Mouse (Mus musculus) forebrain, embryonic 10.5 days (tissue): ENCODE data around the gene Ephb4. TPM values are rescaled to one million over a fixed set of nuclear protein-coding genes. Genes with fewer than 3 reads are reported as not detected.
A peak's percentile ranks its signal among the peaks of the same experiment; 100 is the strongest.

ENCODE experiments used
- DNase-seq: peaks from one replicate; pipeline ENCODE4 v3.0.0-alpha.2; 2017; ENCODE audit warnings: low spot score; ENCODE audit errors: extremely low spot score
- H3K27ac ChIP-seq: fragments of 300-500 bp; sonication (generic); 2 replicates; pipeline ENCODE4 v1.5.1; 2016; ENCODE audit warnings: mild to moderate bottlenecking
- H3K27me3 ChIP-seq: fragments of 300-500 bp; sonication (generic); 2 replicates; pipeline ENCODE4 v1.6.1; 2016; ENCODE audit warnings: mild to moderate bottlenecking; ENCODE audit not compliant: poor library complexity, severe bottlenecking
- H3K36me3 ChIP-seq: fragments of 300-500 bp; sonication (generic); replicated peaks from 2 replicates; pipeline ENCODE4 v1.6.1; 2016; ENCODE audit warnings: mild to moderate bottlenecking, moderate library complexity
- H3K4me1 ChIP-seq: fragments of 300-500 bp; sonication (generic); 2 replicates; pipeline ENCODE4 v1.6.1; 2016
- H3K4me3 ChIP-seq: fragments of 300-500 bp; sonication (generic); 2 replicates; pipeline ENCODE4 v1.5.1; 2016; ENCODE audit warnings: mild to moderate bottlenecking, moderate library complexity
- H3K9me3 ChIP-seq: fragments of 300-500 bp; sonication (generic); 2 replicates; pipeline ENCODE4 v1.6.1; 2016; ENCODE audit warnings: mild to moderate bottlenecking, moderate library complexity
- WGBS: fragments of 180-500 bp; shearing (Covaris S2); methylation state at CpG from one replicate; pipeline ENCODE4 v1.1.7; 2016; 5-methylcytosine and 5-hydroxymethylcytosine counted together
- polyA plus RNA-seq: library from polyadenylated mRNA; unstranded; fragments of >200 nt; fragmentation: Nextera tagmentation; extraction: Ambion mirVana; gene quantifications from 2 replicates; pipeline ENCODE4 v1.2.1, GENCODE M21; 2016

The Ephb4 gene
- polyA plus RNA-seq, 1 experiment from 2014 or later = 31.9 TPM

DNA sequence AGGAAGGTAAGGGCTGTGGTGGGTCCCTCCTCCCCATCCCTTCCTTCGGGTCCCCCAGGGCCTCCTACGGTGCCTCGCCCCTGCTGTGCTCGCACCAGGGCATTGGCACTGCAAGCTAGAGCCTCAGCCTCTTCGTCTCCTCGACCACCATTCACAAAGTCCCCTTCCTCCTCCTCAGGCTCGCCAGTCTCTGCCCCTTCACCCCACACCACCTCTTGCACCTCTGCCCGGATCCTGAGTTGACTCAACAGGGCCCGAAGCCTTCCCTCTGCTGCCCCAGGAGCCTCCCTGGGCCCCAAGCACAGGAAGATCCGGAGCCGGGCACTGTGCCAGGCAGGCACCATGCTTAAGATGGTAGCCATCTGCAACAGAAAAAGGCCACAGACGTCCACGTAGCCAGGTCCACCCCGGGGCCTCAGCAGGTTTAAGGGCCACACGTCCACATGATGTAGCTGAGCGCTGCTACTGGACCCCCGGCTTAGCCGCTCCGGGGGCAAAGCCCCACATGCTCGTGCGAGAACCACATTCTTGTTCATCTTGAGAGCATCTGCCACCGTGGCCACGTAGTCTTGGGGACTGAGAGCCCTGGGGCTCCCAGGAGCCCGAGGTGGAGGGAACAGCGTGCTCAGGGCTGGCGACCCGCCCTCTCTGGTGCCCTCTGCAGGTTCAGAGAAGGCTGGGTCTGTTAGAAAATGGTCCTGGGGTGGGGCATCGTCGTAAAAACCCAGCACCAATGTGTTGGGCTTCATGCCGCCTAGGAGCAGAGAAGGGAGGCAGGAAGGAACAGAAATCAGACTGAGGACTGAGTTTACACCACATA, 34.6 kb upstream of the Ephb4 start:
- Histone ChIP-seq H3K27ac (peak overlapping the region; percentile 96), H3K9me3 (no peaks in the 10 kb centered on the region)
- 38% methylated on average over 30 of the region's 30 CpGs for WGBS

DNA sequence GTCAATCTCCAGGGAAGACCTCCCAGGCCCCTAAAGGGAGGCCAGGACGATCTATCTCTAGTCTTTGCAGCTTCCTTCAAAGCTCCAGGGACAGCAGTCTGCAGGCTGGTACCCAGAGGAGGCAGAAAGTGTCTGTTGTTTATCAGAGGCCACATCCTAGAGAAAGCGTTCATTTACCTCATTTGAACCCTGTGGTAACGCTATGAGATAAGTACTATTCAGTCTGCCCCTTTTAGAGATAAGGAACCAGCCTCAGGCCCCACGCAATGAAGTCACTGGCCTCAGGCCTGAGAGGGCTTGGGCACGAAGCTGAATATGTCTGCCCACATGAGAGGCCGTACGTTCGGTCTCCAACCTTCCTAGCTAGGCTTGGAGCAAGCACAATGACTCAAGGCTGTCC, 32.5 kb upstream of the Ephb4 start:
- 0 out of 2 replicates have a peak, but pooled peaks cover 6% of the 10 kb centered on the region for H3K27me3 ChIP-seq
- H3K27ac ChIP-seq = no peak overlapping the region
- H3K36me3 ChIP-seq = peaks cover 55% of the 10 kb centered on the region
- H3K4me1 ChIP-seq = peaks cover 34% of the 10 kb centered on the region
- H3K4me3 ChIP-seq = no peak overlapping the region
- DNase-seq = no peak
- no peaks in the 10 kb centered on the region for H3K9me3 ChIP-seq
- WGBS = 93% methylated on average over 8 of the region's 8 CpGs

More for the DNA sequence above, 34.6 kb upstream of the Ephb4 start:
- H3K36me3 ChIP-seq = peaks cover 56% of the 10 kb centered on the region
- H3K4me3 ChIP-seq = peak overlapping the region; percentile 74
- DNase-seq = peak; percentile 49
- H3K4me1 ChIP-seq = peaks cover 44% of the 10 kb centered on the region
- 0 out of 2 replicates have a peak, but pooled peaks cover 6% of the 10 kb centered on the region for H3K27me3 ChIP-seq

DNA sequence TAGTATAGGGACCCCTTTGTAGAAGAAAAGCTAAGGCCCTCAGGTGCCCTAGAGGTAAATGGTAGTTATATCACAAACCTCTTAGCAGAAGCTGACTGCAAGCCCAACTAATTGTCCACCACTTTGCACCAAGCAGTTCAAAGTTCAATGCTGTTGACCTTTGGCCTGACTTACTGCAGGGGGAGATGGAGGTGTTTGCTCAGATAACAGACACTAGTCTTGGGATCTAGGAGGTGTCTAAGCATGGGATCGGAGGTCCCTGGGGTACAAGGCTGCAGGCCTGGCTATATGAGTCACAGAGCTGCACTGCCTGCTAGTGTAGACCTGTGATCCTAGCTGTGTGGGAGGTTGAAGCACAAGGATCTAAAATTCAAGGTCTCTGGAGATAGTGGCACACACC, 31.3 kb upstream of the Ephb4 start:
- Histone ChIP-seq H3K4me1 (peaks cover 22% of the 10 kb centered on the region), H3K27me3 (0 out of 2 replicates have a peak, but pooled peaks cover 6% of the 10 kb centered on the region), H3K27ac (no peak overlapping the region), H3K9me3 (no peaks in the 10 kb centered on the region), H3K36me3 (peaks cover 61% of the 10 kb centered on the region), H3K4me3 (no peak overlapping the region)
- no peak for DNase-seq
- WGBS = 82% methylated on average over 1 of the region's 1 CpGs

DNA sequence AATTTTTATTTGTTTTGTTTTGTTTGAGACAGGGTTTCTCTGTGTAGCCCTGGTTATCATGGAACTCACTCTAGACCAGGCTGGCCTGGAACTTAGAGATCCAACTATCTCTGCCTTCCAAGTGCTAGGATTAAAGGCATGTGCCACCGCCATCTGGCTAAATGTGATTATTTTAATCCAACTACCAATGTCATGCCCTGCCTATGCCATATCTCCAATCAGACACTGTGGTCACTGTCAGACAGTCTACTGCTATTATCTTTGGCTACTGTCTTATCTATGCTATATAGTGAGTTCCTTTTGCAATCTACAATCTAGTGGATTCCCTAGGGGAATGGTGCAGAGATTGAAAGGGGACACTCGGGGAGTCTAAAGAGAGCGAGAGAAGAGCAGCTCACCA, 28.9 kb upstream of the Ephb4 start:
- Histone ChIP-seq H3K36me3 (peaks cover 79% of the 10 kb centered on the region), H3K9me3 (no peaks in the 10 kb centered on the region), H3K4me1 (no peaks in the 10 kb centered on the region), H3K27ac (no peak overlapping the region), H3K27me3 (no peaks in the 10 kb centered on the region), H3K4me3 (no peak overlapping the region)
- DNase-seq = no peak
- 97% methylated on average over 3 of the region's 3 CpGs for WGBS

DNA sequence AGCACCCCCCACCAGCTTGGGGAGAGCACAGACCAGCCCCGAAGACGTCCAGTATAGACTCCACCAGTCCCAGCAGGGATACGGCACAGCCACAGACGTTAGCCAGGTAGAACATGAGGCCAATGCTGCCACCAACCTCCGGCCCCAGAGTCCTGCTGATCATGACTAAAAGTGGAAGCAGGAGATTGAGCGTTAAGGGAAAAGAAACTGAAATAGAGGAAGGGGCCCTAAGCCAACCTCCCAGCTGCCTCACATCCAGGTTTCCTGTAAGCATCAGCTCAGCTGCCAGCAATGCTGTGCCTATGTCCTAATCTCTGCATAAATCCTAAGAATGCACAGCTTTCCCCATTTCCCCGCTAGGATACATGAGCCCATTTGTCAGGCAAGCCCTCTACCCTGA, 19.0 kb upstream of the Ephb4 start:
- no peak overlapping the region for H3K27ac ChIP-seq
- no peak for DNase-seq
- no peaks in the 10 kb centered on the region for H3K27me3 ChIP-seq
- H3K9me3 ChIP-seq = no peaks in the 10 kb centered on the region
- H3K36me3 ChIP-seq = peaks cover 14% of the 10 kb centered on the region
- H3K4me3 ChIP-seq = no peak overlapping the region
- WGBS = 92% methylated on average over 7 of the region's 7 CpGs
- H3K4me1 ChIP-seq = peaks cover 27% of the 10 kb centered on the region

DNA sequence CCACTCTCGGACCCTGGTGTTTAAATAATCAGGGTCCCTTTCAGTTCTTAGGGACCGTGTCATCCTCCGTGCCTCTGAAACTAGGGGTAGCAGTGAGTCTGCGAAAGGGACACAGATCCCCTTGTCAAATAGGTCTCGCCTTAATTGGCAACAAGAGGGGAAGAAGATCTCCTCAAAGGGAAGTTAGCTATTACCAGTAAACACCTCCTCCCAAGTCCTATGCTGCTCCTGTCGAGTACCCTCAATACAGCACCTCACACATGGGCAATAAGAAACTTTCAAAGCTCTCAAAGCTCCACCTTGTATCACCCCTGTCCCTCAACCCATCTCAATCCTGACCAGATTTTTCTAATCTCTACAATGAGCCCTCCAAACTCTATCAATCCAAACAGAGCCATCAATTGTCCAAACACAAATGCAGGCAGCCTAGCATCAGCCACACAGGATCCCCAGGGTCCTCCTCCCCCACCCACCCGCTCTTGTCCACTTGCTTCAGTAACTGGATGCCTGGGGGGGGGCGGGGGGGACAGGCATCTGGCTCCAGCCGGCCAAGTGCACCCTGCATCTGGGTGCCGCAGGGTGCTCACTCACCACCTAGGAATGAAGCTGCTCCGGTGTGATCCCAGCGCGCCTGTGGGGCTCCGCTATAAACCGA, 16.9 kb upstream of the Ephb4 start:
- H3K4me1 ChIP-seq = peaks cover 41% of the 10 kb centered on the region
- H3K4me3 ChIP-seq = peak overlapping the region; percentile 79
- H3K9me3 ChIP-seq = no peaks in the 10 kb centered on the region
- peak overlapping the region; percentile 87 for H3K27ac ChIP-seq
- 20% methylated on average over 15 of the region's 15 CpGs for WGBS
- DNase-seq = no peak
- no peaks in the 10 kb centered on the region for H3K27me3 ChIP-seq
- H3K36me3 ChIP-seq = peaks cover under 1% of the 10 kb centered on the region; the same call in 1 of the 2 replicates

DNA sequence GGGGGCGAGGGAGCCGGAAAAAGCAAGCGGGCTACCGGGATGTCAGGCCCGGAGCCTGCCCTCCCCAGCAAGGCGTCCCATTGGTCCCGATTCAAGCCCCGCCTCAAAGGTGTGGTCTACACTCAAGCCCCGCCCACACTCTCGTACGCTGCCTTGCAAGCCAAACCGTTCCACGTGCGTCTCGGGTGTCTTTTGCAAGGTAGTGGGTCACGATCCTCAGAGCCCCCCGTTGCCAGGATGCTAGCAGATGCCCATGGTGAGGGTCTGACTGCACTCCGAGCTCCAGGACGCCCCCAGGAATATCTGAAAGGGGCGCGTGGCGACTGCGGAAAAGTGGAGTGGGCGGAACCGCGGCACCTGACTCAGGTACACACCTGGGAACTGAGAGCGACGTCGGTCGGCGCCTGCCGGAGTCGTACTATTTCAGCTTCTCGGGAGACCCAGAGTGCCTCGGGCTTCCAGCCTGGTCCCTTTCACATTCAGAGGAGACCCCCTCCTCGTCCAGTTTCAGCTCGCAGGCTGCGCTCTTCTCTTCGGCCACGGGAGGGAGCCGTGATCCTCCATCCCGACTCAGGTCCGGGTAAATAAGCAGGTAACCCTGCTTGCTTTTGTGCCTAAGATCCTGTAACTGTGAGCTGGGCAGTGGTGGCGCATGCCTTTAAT, 16.3 kb upstream of the Ephb4 start, which contains the start of gene Slc12a9:
Gene Slc12a9, minus strand, starts transcription at position 86 of the 663 bp plus-strand sequence.
- Histone ChIP-seq H3K27me3 (no peaks in the 10 kb centered on the region), H3K36me3 (no peaks in the 10 kb centered on the region), H3K4me3 (peak within 1 kb of the TSS; percentile 79), H3K27ac (peak within 1 kb of the TSS; percentile 87), H3K9me3 (no peaks in the 10 kb centered on the region), H3K4me1 (peaks cover 47% of the 10 kb centered on the region)
- under 1% methylated on average over 44 of the region's 44 CpGs for WGBS
- DNase-seq = peak; percentile 90

DNA sequence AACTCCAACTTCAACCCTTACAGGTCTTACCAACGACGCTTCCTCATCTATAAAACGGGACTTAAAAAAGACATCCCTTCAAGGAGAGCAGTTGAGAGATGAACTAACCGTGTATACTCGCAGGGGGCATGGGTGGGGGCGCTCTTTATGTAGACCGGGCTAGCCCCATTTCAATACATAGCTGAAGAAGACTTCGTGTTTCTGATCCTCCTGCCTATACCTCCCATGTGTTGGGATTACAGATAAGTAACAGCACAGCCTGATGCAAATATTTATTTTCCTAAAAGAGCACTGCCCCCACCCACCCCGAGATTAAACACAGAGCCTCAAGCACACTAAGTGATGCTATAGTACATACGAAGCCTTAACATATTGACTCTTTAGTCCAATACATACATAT, 15.6 kb upstream of the Ephb4 start:
- DNase-seq = no peak
- no peak overlapping the region for H3K27ac ChIP-seq
- no peaks in the 10 kb centered on the region for H3K9me3 ChIP-seq
- H3K27me3 ChIP-seq = no peaks in the 10 kb centered on the region
- no peaks in the 10 kb centered on the region for H3K36me3 ChIP-seq
- peaks cover 53% of the 10 kb centered on the region for H3K4me1 ChIP-seq
- 67% methylated on average over 10 of the region's 10 CpGs for WGBS
- H3K4me3 ChIP-seq = peak overlapping the region; percentile 79

DNA sequence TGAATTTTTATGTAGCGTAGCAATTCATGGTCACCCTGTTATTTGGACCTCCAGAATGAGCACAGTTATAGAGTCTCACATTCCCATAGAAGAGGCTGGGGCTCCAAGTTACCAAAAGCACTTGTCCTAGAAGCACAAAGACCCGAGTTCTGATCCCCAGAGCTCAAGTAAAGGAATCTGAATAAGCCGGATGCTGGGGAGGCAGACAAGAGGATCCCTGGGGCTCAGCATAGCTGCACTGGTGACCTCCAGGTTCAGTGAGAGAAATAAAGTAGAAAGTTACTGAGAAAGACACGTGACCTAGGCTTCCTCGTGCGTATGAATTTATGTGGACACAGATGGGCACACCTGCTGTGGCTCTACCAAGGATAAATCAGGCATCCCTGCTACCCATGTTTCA, 14.8 kb upstream of the Ephb4 start:
- no peaks in the 10 kb centered on the region for H3K9me3 ChIP-seq
- WGBS = 77% methylated on average over 6 of the region's 6 CpGs
- peaks cover 61% of the 10 kb centered on the region for H3K4me1 ChIP-seq
- H3K36me3 ChIP-seq = no peaks in the 10 kb centered on the region
- no peak overlapping the region for H3K27ac ChIP-seq
- H3K4me3 ChIP-seq = no peak overlapping the region
- DNase-seq = no peak
- H3K27me3 ChIP-seq = no peaks in the 10 kb centered on the region

DNA sequence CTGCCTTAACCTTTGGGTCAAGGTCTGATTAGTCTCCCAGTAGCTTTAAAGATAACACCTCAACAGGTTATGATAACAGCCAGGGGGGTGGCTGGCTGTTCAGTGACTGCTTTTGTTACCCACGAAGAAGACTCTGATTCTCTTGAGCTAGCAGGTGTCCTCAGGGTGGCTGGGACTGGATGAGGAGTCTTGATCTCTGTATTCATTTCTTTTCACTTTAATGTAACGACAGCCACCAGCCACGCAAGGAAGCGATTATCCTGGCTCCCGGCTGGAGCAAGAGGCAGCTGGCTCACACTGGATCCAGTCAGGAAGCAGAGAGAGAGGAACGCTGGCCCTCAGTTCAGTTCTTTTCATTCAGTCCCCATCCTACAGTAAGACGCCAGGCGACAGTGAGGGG, 12.7 kb upstream of the Ephb4 start:
- 0 out of 2 replicates have a peak overlapping the region, but pooled peaks have one; percentile 86 for H3K27ac ChIP-seq
- peaks cover 63% of the 10 kb centered on the region for H3K4me1 ChIP-seq
- H3K4me3 ChIP-seq = no peak overlapping the region
- no peaks in the 10 kb centered on the region for H3K9me3 ChIP-seq
- DNase-seq = no peak
- 66% methylated on average over 8 of the region's 8 CpGs for WGBS
- H3K36me3 ChIP-seq = no peaks in the 10 kb centered on the region
- H3K27me3 ChIP-seq = no peaks in the 10 kb centered on the region

DNA sequence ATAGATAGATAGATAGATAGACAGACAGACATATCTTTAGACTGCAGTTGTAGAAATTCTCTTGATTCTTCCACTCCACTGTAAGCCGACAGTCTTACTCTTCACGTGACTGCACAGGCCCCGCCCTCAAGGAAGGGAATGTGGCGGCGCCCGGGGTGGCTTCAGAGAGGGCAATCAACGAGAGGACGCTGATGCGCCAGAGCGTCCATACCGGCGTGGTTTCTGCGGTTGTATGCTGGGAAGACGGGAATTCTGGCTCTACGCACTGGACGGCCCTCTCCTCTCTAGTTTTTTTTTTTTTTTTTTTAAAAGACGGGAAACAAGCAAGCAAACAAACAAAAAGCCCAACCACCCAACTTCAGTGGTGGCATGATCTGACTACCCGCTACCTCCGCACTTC, 11.7 kb upstream of the Ephb4 start:
- H3K27ac ChIP-seq = peak overlapping the region; percentile 86
- WGBS = under 1% methylated on average over 19 of the region's 19 CpGs
- peak overlapping the region; percentile 50 for H3K4me3 ChIP-seq
- H3K36me3 ChIP-seq = no peaks in the 10 kb centered on the region
- H3K27me3 ChIP-seq = no peaks in the 10 kb centered on the region
- no peaks in the 10 kb centered on the region for H3K9me3 ChIP-seq
- H3K4me1 ChIP-seq = peaks cover 53% of the 10 kb centered on the region
- peak; percentile 83 for DNase-seq

DNA sequence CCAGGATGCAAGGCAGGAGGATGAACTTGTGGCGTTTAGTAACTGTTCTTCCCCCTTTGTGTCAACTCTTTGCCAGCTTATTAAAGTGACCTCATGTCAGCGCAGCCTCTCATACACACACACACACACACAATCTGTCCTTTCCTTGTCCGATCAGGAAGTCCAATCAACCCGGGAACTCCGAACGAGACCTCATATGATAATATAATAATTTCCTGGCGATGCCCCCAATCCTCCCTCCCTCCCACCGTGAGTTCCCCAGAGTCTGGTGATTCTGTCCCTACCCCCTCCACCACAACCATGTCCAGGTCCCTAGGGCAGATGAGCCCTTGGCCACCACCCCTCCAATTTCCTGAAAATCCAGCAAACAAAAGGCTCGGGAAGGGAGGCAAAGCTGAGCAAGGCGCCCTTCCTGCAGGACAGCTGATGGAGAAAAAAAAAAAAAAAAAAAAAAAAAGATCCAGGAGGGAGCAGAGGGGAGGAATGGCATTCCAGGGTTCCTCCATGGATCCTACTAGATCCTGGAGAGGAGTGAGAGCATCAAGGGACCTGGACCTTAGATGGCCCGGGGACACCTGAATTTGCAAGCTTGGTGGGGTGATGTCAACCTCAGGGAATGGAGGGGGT, 11.1 kb upstream of the Ephb4 start:
- Histone ChIP-seq H3K9me3 (no peaks in the 10 kb centered on the region), H3K36me3 (no peaks in the 10 kb centered on the region), H3K4me1 (peaks cover 48% of the 10 kb centered on the region), H3K27ac (peak overlapping the region; percentile 86), H3K4me3 (peak overlapping the region; percentile 50), H3K27me3 (no peaks in the 10 kb centered on the region)
- peak; percentile 33 for DNase-seq
- WGBS = 3% methylated on average over 11 of the region's 11 CpGs
